Mouse (Mus musculus) midbrain, embryonic 11.5 days (tissue): Measurements from ENCODE around the gene Casc3. TPM values are rescaled to one million over a fixed set of nuclear protein-coding genes. Genes with fewer than 3 reads are reported as not detected.
A peak's percentile ranks its signal among the peaks of the same experiment; 100 is the strongest.

Experiments used
- ATAC-seq: fragments of 200-750 bp; cut with Nextera tagmentation; 2 replicates; pipeline ENCODE4 v1.8.0; 2017; ENCODE audit warnings: moderate TSS enrichment, moderate library complexity; ENCODE audit not compliant: low FRiP score
- DNase-seq: peaks from one replicate; pipeline ENCODE4 v3.0.0; 2015; ENCODE audit warnings: low spot score; ENCODE audit errors: missing footprints
- H3K27ac ChIP-seq: fragments of 300-500 bp; sonication (generic); 2 replicates; pipeline ENCODE4 v1.5.1; 2014; ENCODE audit warnings: low read depth, low read length
- H3K27me3 ChIP-seq: fragments of 300-500 bp; sonication (generic); 2 replicates; pipeline ENCODE4 v1.6.1; 2014; ENCODE audit warnings: mild to moderate bottlenecking, low read length, moderate library complexity, mixed read lengths; ENCODE audit not compliant: control insufficient read depth, insufficient read depth
- H3K36me3 ChIP-seq: fragments of 300-500 bp; sonication (generic); 2 replicates; pipeline ENCODE4 v1.6.1; 2014; ENCODE audit warnings: mild to moderate bottlenecking, low read length, moderate library complexity, mixed read lengths; ENCODE audit not compliant: control insufficient read depth, insufficient read depth
- H3K4me1 ChIP-seq: fragments of 300-500 bp; sonication (generic); 2 replicates; pipeline ENCODE4 v1.6.1; 2014; ENCODE audit warnings: low read length; ENCODE audit not compliant: control insufficient read depth, insufficient read depth
- H3K4me2 ChIP-seq: fragments of 300-500 bp; sonication (generic); 2 replicates; pipeline ENCODE4 v1.6.1; 2014; ENCODE audit warnings: mild to moderate bottlenecking, moderate library complexity
- H3K4me3 ChIP-seq: fragments of 300-500 bp; sonication (generic); 2 replicates; pipeline ENCODE4 v1.5.1; 2014; ENCODE audit warnings: low read depth, low read length
- H3K9ac ChIP-seq: fragments of 300-500 bp; sonication (generic); 2 replicates; pipeline ENCODE4 v1.6.1; 2014; ENCODE audit warnings: low read length
- H3K9me3 ChIP-seq: fragments of 300-500 bp; sonication (generic); 2 replicates; pipeline ENCODE4 v1.6.1; 2016; ENCODE audit warnings: low read length; ENCODE audit not compliant: control insufficient read depth
- WGBS: fragments of 180-500 bp; shearing (Covaris S2); extraction: QIAGEN DNeasy Blood & Tissue Kit; methylation state at CpG from one replicate; pipeline ENCODE4 v1.1.7; 2014; 5-methylcytosine and 5-hydroxymethylcytosine counted together
- polyA plus RNA-seq: library from polyadenylated mRNA; unstranded; fragments of >200 nt; fragmentation: Nextera tagmentation; extraction: Ambion mirVana; gene quantifications from 2 replicates; pipeline ENCODE4 v1.2.1, GENCODE M21; 2014

The Casc3 gene
- polyA plus RNA-seq, 1 experiment from 2014 or later, result 53.1 TPM

- Histone ChIP-seq H3K9me3 (no peaks in the 10 kb centered on the region), H3K36me3 (no peaks in the 10 kb centered on the region), H3K4me3 (peak within 1 kb of the TSS; percentile 65), H3K27me3 (no peaks in the 10 kb centered on the region), H3K4me2 (peak within 1 kb of the TSS; percentile 80), H3K27ac (peak within 1 kb of the TSS; percentile 87), H3K9ac (peak within 1 kb of the TSS; percentile 67), H3K4me1 (peaks cover 10% of the 10 kb centered on the region)
- 7% methylated on average over 41 of the region's 41 CpGs for WGBS
- ATAC-seq, result peak; percentile 92
- DNase-seq, result peak; percentile 99
These were observed 58.5 kb downstream of the Casc3 start, which contains the start of gene Wipf2 for GRCm38 (mm10) chr11:98863028-98863750. TSS of gene Wipf2 (plus strand) at chr11:98863638.

- Histone ChIP-seq H3K4me1 (peaks cover 10% of the 10 kb centered on the region), H3K27me3 (no peaks in the 10 kb centered on the region), H3K4me3 (peak overlapping the region; percentile 65), H3K4me2 (peak overlapping the region; percentile 80), H3K9me3 (no peaks in the 10 kb centered on the region), H3K27ac (peak overlapping the region; percentile 87), H3K36me3 (peaks cover 2% of the 10 kb centered on the region; the same call in 1 of the 2 replicates), H3K9ac (peak overlapping the region; percentile 67)
- under 1% methylated on average over 34 of the region's 39 CpGs for WGBS
- DNase-seq (peak; percentile 96), ATAC-seq (peak; percentile 76)
These were observed 59.2 kb downstream of the Casc3 start for GRCm38 (mm10) chr11:98863751-98864429.

GRCm38 (mm10) chr11:98867293-98867692 lies 62.6 kb downstream of the Casc3 start:
- ATAC-seq, result no peak
- H3K4me3 ChIP-seq, result no peak overlapping the region
- H3K9me3 ChIP-seq, result no peaks in the 10 kb centered on the region
- peaks cover 2% of the 10 kb centered on the region; the same call in 1 of the 2 replicates for H3K36me3 ChIP-seq
- H3K4me1 ChIP-seq, result peaks cover 10% of the 10 kb centered on the region
- DNase-seq, result no peak
- H3K9ac ChIP-seq, result no peak overlapping the region
- no peaks in the 10 kb centered on the region for H3K27me3 ChIP-seq
- H3K4me2 ChIP-seq, result no peak overlapping the region
- H3K27ac ChIP-seq, result no peak overlapping the region
- 55% methylated on average over 12 of the region's 12 CpGs for WGBS

GRCm38 (mm10) chr11:98869906-98870305 lies 65.2 kb downstream of the Casc3 start:
- ATAC-seq (no peak), DNase-seq (no peak)
- H3K27me3 ChIP-seq, result no peaks in the 10 kb centered on the region
- WGBS, result 93% methylated on average over 8 of the region's 8 CpGs
- H3K4me1 ChIP-seq, result 0 out of 2 replicates have a peak, but pooled peaks cover 4% of the 10 kb centered on the region
- H3K9me3 ChIP-seq, result no peaks in the 10 kb centered on the region
- peaks cover 2% of the 10 kb centered on the region; the same call in 1 of the 2 replicates for H3K36me3 ChIP-seq
- H3K4me3 ChIP-seq, result no peak overlapping the region
- H3K9ac ChIP-seq, result no peak overlapping the region
- no peak overlapping the region for H3K4me2 ChIP-seq
- H3K27ac ChIP-seq, result no peak overlapping the region

GRCm38 (mm10) chr11:98870791-98871190 lies 66.1 kb downstream of the Casc3 start:
- ATAC-seq (no peak), DNase-seq (peak; percentile 77)
- no peak overlapping the region for H3K4me3 ChIP-seq
- no peak overlapping the region for H3K9ac ChIP-seq
- H3K36me3 ChIP-seq, result peaks cover 2% of the 10 kb centered on the region; the same call in 1 of the 2 replicates
- no peak overlapping the region for H3K4me2 ChIP-seq
- H3K27ac ChIP-seq, result no peak overlapping the region
- no peaks in the 10 kb centered on the region for H3K9me3 ChIP-seq
- no peaks in the 10 kb centered on the region for H3K27me3 ChIP-seq
- WGBS, result 81% methylated on average over 5 of the region's 5 CpGs
- 0 out of 2 replicates have a peak, but pooled peaks cover 4% of the 10 kb centered on the region for H3K4me1 ChIP-seq

GRCm38 (mm10) chr11:98871416-98871815 lies 66.7 kb downstream of the Casc3 start:
- peaks cover 2% of the 10 kb centered on the region; the same call in 1 of the 2 replicates for H3K36me3 ChIP-seq

GRCm38 (mm10) chr11:98872040-98872439 lies 67.3 kb downstream of the Casc3 start:
- DNase-seq, result peak; percentile 33
- 64% methylated on average over 4 of the region's 4 CpGs for whole genome bisulfite sequencing
- Histone ChIP-seq H3K27ac (peak overlapping the region; percentile 25; the same call in 1 of the 2 replicates), H3K9me3 (no peaks in the 10 kb centered on the region), H3K4me2 (no peak overlapping the region), H3K4me1 (0 out of 2 replicates have a peak, but pooled peaks cover 4% of the 10 kb centered on the region), H3K27me3 (no peaks in the 10 kb centered on the region), H3K4me3 (no peak overlapping the region), H3K9ac (no peak overlapping the region), H3K36me3 (peaks cover 2% of the 10 kb centered on the region; the same call in 1 of the 2 replicates)
- no peak for ATAC-seq

More at GRCm38 (mm10) chr11:98871416-98871815, 66.7 kb downstream of the Casc3 start:
- no peak overlapping the region for H3K9ac ChIP-seq
- no peaks in the 10 kb centered on the region for H3K9me3 ChIP-seq
- H3K4me2 ChIP-seq, result no peak overlapping the region
- DNase-seq, result peak; percentile 67
- ATAC-seq, result no peak
- H3K4me1 ChIP-seq, result 0 out of 2 replicates have a peak, but pooled peaks cover 4% of the 10 kb centered on the region
- no peak overlapping the region for H3K4me3 ChIP-seq
- H3K27me3 ChIP-seq, result no peaks in the 10 kb centered on the region
- WGBS, result 62% methylated on average over 4 of the region's 4 CpGs
- H3K27ac ChIP-seq, result no peak overlapping the region

- H3K4me2 ChIP-seq, result no peak overlapping the region
- no peaks in the 10 kb centered on the region for H3K4me1 ChIP-seq
- H3K4me3 ChIP-seq, result no peak overlapping the region
- H3K9ac ChIP-seq, result no peak overlapping the region
- DNase-seq, result peak; percentile 47
- H3K36me3 ChIP-seq, result no peaks in the 10 kb centered on the region
- no peaks in the 10 kb centered on the region for H3K27me3 ChIP-seq
- H3K9me3 ChIP-seq, result no peaks in the 10 kb centered on the region
- no peak overlapping the region for H3K27ac ChIP-seq
- no peak for ATAC-seq
- 96% methylated on average over 9 of the region's 9 CpGs for WGBS
These were observed 69.2 kb downstream of the Casc3 start for GRCm38 (mm10) chr11:98873900-98874299.

- 63% methylated on average over 9 of the region's 9 CpGs for WGBS
- no peaks in the 10 kb centered on the region for H3K9me3 ChIP-seq
- no peak overlapping the region for H3K4me3 ChIP-seq
- H3K27ac ChIP-seq, result no peak overlapping the region
- H3K4me2 ChIP-seq, result no peak overlapping the region
- H3K36me3 ChIP-seq, result no peaks in the 10 kb centered on the region; the same call in 1 of the 2 replicates
- no peaks in the 10 kb centered on the region for H3K27me3 ChIP-seq
- no peaks in the 10 kb centered on the region for H3K4me1 ChIP-seq
- H3K9ac ChIP-seq, result no peak overlapping the region
- ATAC-seq (no peak), DNase-seq (no peak)
These were observed 72.3 kb downstream of the Casc3 start for GRCm38 (mm10) chr11:98877001-98877400.
